Mouse (Mus musculus): ENCODE data around the gene Akr1d1. TPM values are rescaled to one million over a fixed set of nuclear protein-coding genes. Genes with fewer than 3 reads are reported as not detected.

Gene Akr1d1
- 0.04 and 0.05 TPM in 2 replicates for polyA plus RNA-seq (2012; rRNA removed; ENCODE audit: low replicate concordance)

GRCm38 (mm10) chr6:37529940-37530339 lies at the start of gene Akr1d1:
Akr1d1 (plus strand) TSS chr6:37530173.

Other genes starting within 250 kb of the Akr1d1 start
- gene Dgki, start 230.0 kb upstream of the Akr1d1 start, polyA plus RNA-seq (2012; rRNA removed; ENCODE audit: low replicate concordance): 0.09 and 0.21 TPM in 2 replicates
- gene Creb3l2, start 88.0 kb upstream of the Akr1d1 start, polyA plus RNA-seq (2012; rRNA removed; ENCODE audit: low replicate concordance): 9.4 and 23.8 TPM in 2 replicates

Measured in duodenum, adult 2 months (tissue).